Mouse (Mus musculus) embryo, embryonic 10 days (tissue): ENCODE data around the gene Scn3b.

Experiments used
- DNase-seq: peaks from one replicate; pipeline ENCODE4 v3.0.0-alpha.2; 2015; ENCODE audit warnings: low spot score

The Scn3b gene

GRCm38 (mm10) chr9:40337131-40337820 is 68.3 kb downstream of the Scn3b start:
- no peak for DNase-seq

GRCm38 (mm10) chr9:40339578-40339977 is 70.6 kb downstream of the Scn3b start:
- no peak for DNase-seq
